In the genomic region with DNA sequence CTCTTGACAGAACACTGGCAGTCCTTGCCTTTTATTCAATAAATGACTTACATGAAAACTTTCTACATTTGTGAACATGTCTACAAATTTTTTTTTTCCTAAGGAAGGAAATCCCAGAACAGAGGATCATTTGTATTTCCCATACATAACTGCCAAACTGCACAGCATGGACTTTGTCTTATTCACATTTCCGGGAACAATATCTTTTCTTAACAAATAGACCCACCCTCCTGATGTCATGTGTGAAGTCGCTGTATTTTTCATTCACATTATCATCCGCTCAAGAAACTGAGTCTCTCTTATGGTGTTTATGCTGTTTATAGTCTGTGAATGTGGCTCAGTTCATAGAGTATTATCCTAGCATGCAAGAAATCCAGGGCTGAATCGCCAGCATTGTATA, we compare ENCODE assay signal across 13 mouse cellular contexts. TPM values are rescaled to one million over a fixed set of nuclear protein-coding genes. Genes with fewer than 3 reads are reported as not detected.
"Had no signal": no experiment of that assay in that cellular context is flagged by ENCODE, and none has a peak within 500 bp of the region (broad histone marks: within the 10 kb centered on the region; RNA-seq: fewer than 3 reads in every experiment).

No protein-coding gene starts in this region.

- H3K4me1 ChIP-seq: limb, embryonic 13.5 days; lung, embryonic 15.5 days had no signal

- H3K36me3 ChIP-seq: limb, embryonic 10.5 days; limb, embryonic 13.5 days; lung, embryonic 15.5 days had no signal

- H3K4me2 ChIP-seq: limb, embryonic 13.5 days; lung, embryonic 15.5 days; midbrain, embryonic 11.5 days had no signal

- H3K27ac ChIP-seq: kidney, postnatal 0 days; limb, embryonic 10.5 days; limb, embryonic 13.5 days; lung, embryonic 15.5 days had no signal

- H3K9ac ChIP-seq: limb, embryonic 13.5 days; lung, embryonic 15.5 days had no signal

- H3K4me3 ChIP-seq: limb, embryonic 10.5 days; limb, embryonic 13.5 days; lung, embryonic 15.5 days had no signal

- DNase-seq: kidney, adult 2 months; kidney, postnatal 25 days; midbrain, embryonic 14.5 days; thymus, postnatal 25 days had no signal

- H3K9me3 ChIP-seq: limb, embryonic 10.5 days; limb, embryonic 13.5 days; lung, embryonic 15.5 days had no signal

- H3K27me3 ChIP-seq: limb, embryonic 13.5 days; lung, embryonic 15.5 days had no signal

RNA-seq across cellular contexts. Expression of gene Siglecf, which starts 2.6 kb away (rescaled TPM):
- polyA plus RNA-seq: kidney, embryonic 14.5 days; kidney, postnatal 0 days; stomach, embryonic 14.5 days had no signal

RNA-seq across cellular contexts. Expression of gene Siglecg, which starts 54.2 kb away (rescaled TPM):
- polyA plus RNA-seq: midbrain, embryonic 11.5 days; midbrain, embryonic 14.5 days; midbrain, postnatal 0 days; neural tube, embryonic 14.5 days had no signal
